Mouse (Mus musculus): ENCODE measurements around the gene Uap1l1. TPM values are rescaled to one million over a fixed set of nuclear protein-coding genes. Genes with fewer than 3 reads are reported as not detected.

Gene Uap1l1
- 8.8 TPM for polyA plus RNA-seq (2014; fragmentation: Illumina TruSeq; extraction: RNeasy Lipid Tissue Mini Kit (QIAGEN cat#74804); ENCODE audit: low read depth, low replicate concordance)

GRCm38 (mm10) chr2:25365091-25365761 lies at the start of gene Uap1l1:
Gene Uap1l1, minus strand, starts transcription at chr2:25365682.

GRCm38 (mm10) chr2:25399051-25399450 lies 33.6 kb upstream of the Uap1l1 start, which contains the start of gene Npdc1:
Gene Npdc1, plus strand, starts transcription at chr2:25399351.

DNA sequence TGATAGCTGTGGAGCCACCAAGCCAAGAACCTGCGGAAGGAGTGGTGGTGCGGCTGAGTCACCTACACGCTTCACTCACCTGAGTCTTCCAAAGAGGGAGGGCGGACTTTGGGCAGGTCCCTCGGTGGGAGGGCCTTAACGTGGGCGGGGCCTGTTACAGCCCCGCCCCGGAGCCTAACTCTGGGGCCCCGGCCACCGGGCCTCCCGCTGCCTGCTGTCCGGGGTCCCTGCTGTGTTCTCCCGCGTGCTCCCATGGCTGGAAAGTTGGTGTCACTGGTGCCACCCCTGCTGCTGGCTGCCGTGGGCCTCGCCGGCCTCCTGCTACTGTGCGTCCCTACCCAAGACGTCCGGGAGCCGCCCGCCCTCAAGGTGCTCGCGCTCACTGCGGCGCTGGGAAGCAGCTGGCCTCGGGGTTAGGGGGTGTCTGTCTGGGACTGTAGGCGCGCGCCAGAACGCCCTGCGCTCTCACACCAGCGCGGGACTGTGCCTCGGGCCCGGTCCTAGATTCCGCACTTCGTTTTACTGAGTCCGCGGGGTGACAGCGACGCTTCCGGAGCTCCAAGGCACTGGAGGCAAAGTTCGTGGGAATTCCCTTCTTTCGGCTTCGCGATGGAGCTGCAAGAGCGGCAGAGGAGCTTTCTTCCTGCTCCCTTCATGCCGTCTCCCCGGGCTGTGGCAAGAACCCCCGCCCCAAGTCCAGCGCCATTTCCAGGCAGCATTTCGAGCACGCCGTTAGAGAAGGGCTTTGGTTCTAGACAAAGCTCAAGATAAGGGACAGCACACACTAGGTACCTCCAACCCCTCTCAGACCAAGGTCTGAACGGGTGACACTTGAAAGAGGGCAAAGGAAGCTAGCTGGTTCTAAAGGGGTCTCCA lies 30.5 kb upstream of the Uap1l1 start, which contains the start of gene Entpd2:
Gene Entpd2, plus strand, starts transcription at position 154 of the 876 bp plus-strand sequence.

DNA sequence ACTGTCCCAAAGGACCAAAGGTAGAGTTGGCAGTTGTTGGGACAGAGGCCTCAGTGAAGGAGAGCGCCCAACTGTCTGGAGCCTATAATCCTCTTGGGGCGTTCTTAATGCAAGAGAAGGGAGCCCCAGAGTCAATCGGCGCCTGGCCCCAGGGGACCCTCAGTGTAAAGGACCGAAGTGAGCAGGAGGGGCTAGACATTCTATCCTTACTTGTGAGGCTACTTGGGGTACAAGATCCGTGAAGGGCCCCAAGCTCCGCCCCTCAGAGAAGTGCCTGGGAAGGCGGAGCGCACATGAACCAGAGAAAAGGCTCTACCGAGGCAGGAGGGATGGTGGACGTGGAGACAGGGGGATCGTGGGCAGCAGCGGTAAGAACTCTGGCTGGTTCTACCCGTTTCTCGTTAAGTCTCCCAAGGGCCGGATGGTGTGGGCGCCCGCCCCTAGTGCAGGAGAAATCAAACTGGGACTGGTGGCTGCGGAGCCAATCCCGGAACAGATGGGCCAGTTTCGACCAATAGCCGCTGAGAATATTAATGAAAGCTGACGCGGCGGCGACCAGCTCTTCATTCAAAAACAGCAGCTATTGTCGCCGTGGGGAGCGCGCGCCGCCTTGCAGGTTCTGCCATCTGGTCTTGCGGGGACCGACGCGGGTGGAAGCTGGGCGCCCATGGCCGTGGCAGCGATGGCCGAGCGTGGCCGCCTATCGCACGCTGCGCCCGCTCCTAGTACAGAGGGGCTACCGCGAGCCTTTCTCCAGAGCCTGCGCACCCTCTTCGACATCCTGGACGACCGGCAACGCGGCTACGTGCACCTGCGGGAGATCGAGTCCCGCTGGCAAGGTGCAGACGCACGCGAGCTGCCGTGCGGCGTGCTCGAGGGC lies 6.5 kb upstream of the Uap1l1 start, which contains the start of gene Sapcd2:
Gene Sapcd2, plus strand, starts transcription at position 558 of the 880 bp plus-strand sequence.

GRCm38 (mm10) chr2:25356208-25357079 lies 9.0 kb downstream of the Uap1l1 start, which contains the start of gene Dpp7:
Gene Dpp7, minus strand, starts transcription at chr2:25356359.

GRCm38 (mm10) chr2:25332286-25333160 lies 33.0 kb downstream of the Uap1l1 start, which contains the start of gene Man1b1:
Gene Man1b1, plus strand, starts transcription at chr2:25332338.

DNA sequence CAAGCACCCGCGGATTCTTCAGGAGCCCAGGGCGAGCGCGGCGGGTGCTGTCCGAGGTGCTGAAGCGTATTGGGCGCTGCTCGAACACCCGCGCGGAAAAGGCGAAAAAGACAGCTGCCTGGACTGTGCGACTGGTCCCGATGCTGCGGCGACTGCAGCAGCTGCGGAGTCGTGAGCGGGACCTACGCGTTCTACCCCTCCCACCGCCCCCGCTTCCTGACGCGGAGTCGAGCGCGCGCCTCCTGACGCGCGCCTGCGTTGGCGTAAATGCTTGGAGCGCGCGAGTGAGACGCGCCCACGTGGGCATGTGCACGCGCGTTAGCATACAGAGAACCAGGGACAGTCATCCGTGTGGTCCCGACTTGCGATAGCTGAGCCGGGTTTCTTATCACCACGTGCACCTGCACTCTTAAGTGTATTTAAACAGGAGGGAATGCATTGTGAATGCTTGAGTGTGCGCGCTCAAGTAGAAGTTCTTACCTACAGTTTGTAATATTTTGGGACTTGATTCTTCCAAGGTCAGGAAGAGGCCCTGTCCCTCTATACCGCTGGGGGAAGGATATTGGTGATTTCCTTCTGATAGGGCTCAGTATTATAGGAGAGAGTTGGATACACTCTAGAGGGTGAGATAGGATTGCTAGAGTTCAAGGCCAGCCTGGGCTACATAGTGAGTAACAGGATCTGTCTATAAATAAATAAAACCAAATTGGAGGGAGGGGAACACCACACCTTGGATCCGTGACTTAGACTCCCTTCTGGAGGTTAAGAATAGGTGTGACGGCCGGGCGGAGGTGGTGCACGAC lies 46.3 kb downstream of the Uap1l1 start, which contains the start of gene Grin1:
Gene Grin1, minus strand, starts transcription at position 217 of the 803 bp plus-strand sequence.

Other genes with a start within 250 kb of the Uap1l1 start
- 9.5 TPM for gene Nrarp, start 184.9 kb downstream of the Uap1l1 start, polyA plus RNA-seq (2014; fragmentation: Illumina TruSeq; extraction: RNeasy Lipid Tissue Mini Kit (QIAGEN cat#74804); ENCODE audit: low read depth, low replicate concordance)
- gene Tor4a, start 168.8 kb downstream of the Uap1l1 start, polyA plus RNA-seq (2014; fragmentation: Illumina TruSeq; extraction: RNeasy Lipid Tissue Mini Kit (QIAGEN cat#74804); ENCODE audit: low read depth, low replicate concordance) = 4.8 TPM
- 34.5 TPM for gene Nelfb, start 154.2 kb downstream of the Uap1l1 start, polyA plus RNA-seq (2014; fragmentation: Illumina TruSeq; extraction: RNeasy Lipid Tissue Mini Kit (QIAGEN cat#74804); ENCODE audit: low read depth, low replicate concordance)
- not detected for gene Stpg3, start 151.0 kb downstream of the Uap1l1 start, polyA plus RNA-seq (2014; fragmentation: Illumina TruSeq; extraction: RNeasy Lipid Tissue Mini Kit (QIAGEN cat#74804); ENCODE audit: low read depth, low replicate concordance)
- gene Fam166a, start 146.9 kb downstream of the Uap1l1 start, polyA plus RNA-seq (2014; fragmentation: Illumina TruSeq; extraction: RNeasy Lipid Tissue Mini Kit (QIAGEN cat#74804); ENCODE audit: low read depth, low replicate concordance) = not detected
- gene Tubb4b, start 141.0 kb downstream of the Uap1l1 start, polyA plus RNA-seq (2014; fragmentation: Illumina TruSeq; extraction: RNeasy Lipid Tissue Mini Kit (QIAGEN cat#74804); ENCODE audit: low read depth, low replicate concordance) = 275 TPM
- gene Slc34a3, start 131.3 kb downstream of the Uap1l1 start, polyA plus RNA-seq (2014; fragmentation: Illumina TruSeq; extraction: RNeasy Lipid Tissue Mini Kit (QIAGEN cat#74804); ENCODE audit: low read depth, low replicate concordance) = not detected
- not detected for gene Rnf224, start 128.9 kb downstream of the Uap1l1 start, polyA plus RNA-seq (2014; fragmentation: Illumina TruSeq; extraction: RNeasy Lipid Tissue Mini Kit (QIAGEN cat#74804); ENCODE audit: low read depth, low replicate concordance)
- not detected for gene Rnf208, start 123.4 kb downstream of the Uap1l1 start, polyA plus RNA-seq (2014; fragmentation: Illumina TruSeq; extraction: RNeasy Lipid Tissue Mini Kit (QIAGEN cat#74804); ENCODE audit: low read depth, low replicate concordance)
- not detected for gene Cysrt1, start 123.2 kb downstream of the Uap1l1 start, polyA plus RNA-seq (2014; fragmentation: Illumina TruSeq; extraction: RNeasy Lipid Tissue Mini Kit (QIAGEN cat#74804); ENCODE audit: low read depth, low replicate concordance)
- 6.4 TPM for gene AL732309.1, start 118.8 kb downstream of the Uap1l1 start, polyA plus RNA-seq (2014; fragmentation: Illumina TruSeq; extraction: RNeasy Lipid Tissue Mini Kit (QIAGEN cat#74804); ENCODE audit: low read depth, low replicate concordance)
- gene Tmem203, start 110.2 kb downstream of the Uap1l1 start, polyA plus RNA-seq (2014; fragmentation: Illumina TruSeq; extraction: RNeasy Lipid Tissue Mini Kit (QIAGEN cat#74804); ENCODE audit: low read depth, low replicate concordance) = 9.8 TPM
- gene Tprn, start 103.1 kb downstream of the Uap1l1 start, polyA plus RNA-seq (2014; fragmentation: Illumina TruSeq; extraction: RNeasy Lipid Tissue Mini Kit (QIAGEN cat#74804); ENCODE audit: low read depth, low replicate concordance) = 3.3 TPM
- gene Ssna1, start 93.2 kb downstream of the Uap1l1 start, polyA plus RNA-seq (2014; fragmentation: Illumina TruSeq; extraction: RNeasy Lipid Tissue Mini Kit (QIAGEN cat#74804); ENCODE audit: low read depth, low replicate concordance) = 49.1 TPM
- 42.7 TPM for gene Anapc2, start 93.2 kb downstream of the Uap1l1 start, polyA plus RNA-seq (2014; fragmentation: Illumina TruSeq; extraction: RNeasy Lipid Tissue Mini Kit (QIAGEN cat#74804); ENCODE audit: low read depth, low replicate concordance)
- not detected for gene Tmem210, start 77.5 kb downstream of the Uap1l1 start, polyA plus RNA-seq (2014; fragmentation: Illumina TruSeq; extraction: RNeasy Lipid Tissue Mini Kit (QIAGEN cat#74804); ENCODE audit: low read depth, low replicate concordance)
- not detected for gene Lrrc26, start 75.8 kb downstream of the Uap1l1 start, polyA plus RNA-seq (2014; fragmentation: Illumina TruSeq; extraction: RNeasy Lipid Tissue Mini Kit (QIAGEN cat#74804); ENCODE audit: low read depth, low replicate concordance)
- gene Grin1, start 46.5 kb downstream of the Uap1l1 start, polyA plus RNA-seq (2014; fragmentation: Illumina TruSeq; extraction: RNeasy Lipid Tissue Mini Kit (QIAGEN cat#74804); ENCODE audit: low read depth, low replicate concordance) = not detected
- gene Man1b1, start 33.3 kb downstream of the Uap1l1 start, polyA plus RNA-seq (2014; fragmentation: Illumina TruSeq; extraction: RNeasy Lipid Tissue Mini Kit (QIAGEN cat#74804); ENCODE audit: low read depth, low replicate concordance) = 21.4 TPM
- gene Dpp7, start 9.3 kb downstream of the Uap1l1 start, polyA plus RNA-seq (2014; fragmentation: Illumina TruSeq; extraction: RNeasy Lipid Tissue Mini Kit (QIAGEN cat#74804); ENCODE audit: low read depth, low replicate concordance) = 6.7 TPM
- not detected for gene Sapcd2, start 6.6 kb upstream of the Uap1l1 start, polyA plus RNA-seq (2014; fragmentation: Illumina TruSeq; extraction: RNeasy Lipid Tissue Mini Kit (QIAGEN cat#74804); ENCODE audit: low read depth, low replicate concordance)
- gene Entpd2, start 30.2 kb upstream of the Uap1l1 start, polyA plus RNA-seq (2014; fragmentation: Illumina TruSeq; extraction: RNeasy Lipid Tissue Mini Kit (QIAGEN cat#74804); ENCODE audit: low read depth, low replicate concordance) = 16.2 TPM
- gene Npdc1, start 33.7 kb upstream of the Uap1l1 start, polyA plus RNA-seq (2014; fragmentation: Illumina TruSeq; extraction: RNeasy Lipid Tissue Mini Kit (QIAGEN cat#74804); ENCODE audit: low read depth, low replicate concordance) = 36.7 TPM
- not detected for gene Fut7, start 57.6 kb upstream of the Uap1l1 start, polyA plus RNA-seq (2014; fragmentation: Illumina TruSeq; extraction: RNeasy Lipid Tissue Mini Kit (QIAGEN cat#74804); ENCODE audit: low read depth, low replicate concordance)
- gene Abca2, start 63.0 kb upstream of the Uap1l1 start, polyA plus RNA-seq (2014; fragmentation: Illumina TruSeq; extraction: RNeasy Lipid Tissue Mini Kit (QIAGEN cat#74804); ENCODE audit: low read depth, low replicate concordance) = 33.3 TPM
- gene Clic3, start 91.2 kb upstream of the Uap1l1 start, polyA plus RNA-seq (2014; fragmentation: Illumina TruSeq; extraction: RNeasy Lipid Tissue Mini Kit (QIAGEN cat#74804); ENCODE audit: low read depth, low replicate concordance) = 1.3 TPM
- 27.9 TPM for gene Paxx, start 95.4 kb upstream of the Uap1l1 start, polyA plus RNA-seq (2014; fragmentation: Illumina TruSeq; extraction: RNeasy Lipid Tissue Mini Kit (QIAGEN cat#74804); ENCODE audit: low read depth, low replicate concordance)
- gene Ptgds, start 104.4 kb upstream of the Uap1l1 start, polyA plus RNA-seq (2014; fragmentation: Illumina TruSeq; extraction: RNeasy Lipid Tissue Mini Kit (QIAGEN cat#74804); ENCODE audit: low read depth, low replicate concordance) = 1,706 TPM
- gene Lcn12, start 128.2 kb upstream of the Uap1l1 start, polyA plus RNA-seq (2014; fragmentation: Illumina TruSeq; extraction: RNeasy Lipid Tissue Mini Kit (QIAGEN cat#74804); ENCODE audit: low read depth, low replicate concordance) = not detected
- gene Fbxw5, start 135.1 kb upstream of the Uap1l1 start, polyA plus RNA-seq (2014; fragmentation: Illumina TruSeq; extraction: RNeasy Lipid Tissue Mini Kit (QIAGEN cat#74804); ENCODE audit: low read depth, low replicate concordance) = 77.7 TPM
- 4.2 TPM for gene C8g, start 136.0 kb upstream of the Uap1l1 start, polyA plus RNA-seq (2014; fragmentation: Illumina TruSeq; extraction: RNeasy Lipid Tissue Mini Kit (QIAGEN cat#74804); ENCODE audit: low read depth, low replicate concordance)
- 13.2 TPM for gene Traf2, start 181.3 kb upstream of the Uap1l1 start, polyA plus RNA-seq (2014; fragmentation: Illumina TruSeq; extraction: RNeasy Lipid Tissue Mini Kit (QIAGEN cat#74804); ENCODE audit: low read depth, low replicate concordance)
- gene Edf1, start 192.2 kb upstream of the Uap1l1 start, polyA plus RNA-seq (2014; fragmentation: Illumina TruSeq; extraction: RNeasy Lipid Tissue Mini Kit (QIAGEN cat#74804); ENCODE audit: low read depth, low replicate concordance) = 280 TPM
- 1.7 TPM for gene Mamdc4, start 209.2 kb upstream of the Uap1l1 start, polyA plus RNA-seq (2014; fragmentation: Illumina TruSeq; extraction: RNeasy Lipid Tissue Mini Kit (QIAGEN cat#74804); ENCODE audit: low read depth, low replicate concordance)
- gene Phpt1, start 209.5 kb upstream of the Uap1l1 start, polyA plus RNA-seq (2014; fragmentation: Illumina TruSeq; extraction: RNeasy Lipid Tissue Mini Kit (QIAGEN cat#74804); ENCODE audit: low read depth, low replicate concordance) = 91.0 TPM
- 0.08 TPM for gene Ajm1, start 216.1 kb upstream of the Uap1l1 start, polyA plus RNA-seq (2014; fragmentation: Illumina TruSeq; extraction: RNeasy Lipid Tissue Mini Kit (QIAGEN cat#74804); ENCODE audit: low read depth, low replicate concordance)
- gene Rabl6, start 242.8 kb upstream of the Uap1l1 start, polyA plus RNA-seq (2014; fragmentation: Illumina TruSeq; extraction: RNeasy Lipid Tissue Mini Kit (QIAGEN cat#74804); ENCODE audit: low read depth, low replicate concordance) = 77.4 TPM